Mouse (Mus musculus) liver, adult 2 months (tissue): Measurements from ENCODE around the gene Prss41.

Source experiments
- CTCF ChIP-seq: fragments of 200-500 bp; IDR thresholded peaks from 2 replicates; pipeline ENCODE4 v1.5.1; 2011; ENCODE audit warnings: low read depth, low read length, control low read depth
- POLR2A ChIP-seq: fragments of 200-500 bp; IDR thresholded peaks from 2 replicates; pipeline ENCODE4 v1.6.1; 2011; ENCODE audit warnings: low read length, control low read depth; ENCODE audit not compliant: insufficient read depth; ENCODE audit errors: extremely low read depth

DNA sequence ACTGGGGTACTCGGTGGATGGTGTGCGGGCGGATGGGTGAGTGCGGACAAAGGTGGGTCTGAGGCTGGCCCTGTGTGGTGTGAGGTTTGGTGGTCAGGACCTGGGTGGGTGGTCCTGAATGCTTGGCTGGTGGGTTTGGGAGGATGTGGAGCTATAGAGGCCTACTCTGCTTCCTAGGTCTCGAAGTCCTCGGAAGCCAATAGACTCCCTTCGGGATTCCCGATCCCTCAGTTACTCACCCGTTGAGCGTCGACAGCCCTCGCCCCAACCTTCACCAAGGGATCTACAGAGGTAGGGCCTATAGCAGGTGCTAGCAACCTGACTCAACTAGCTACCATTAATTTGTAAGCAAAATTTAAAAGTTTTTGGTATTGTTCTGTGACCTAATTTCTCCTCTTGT lies 20.4 kb downstream of the Prss41 start:
- no peak for TF ChIP-seq POLR2A
- no peak for TF ChIP-seq CTCF
